Mouse (Mus musculus) left cerebral cortex, adult 2 months (tissue): Measurements from ENCODE around the gene Etv6. TPM values are rescaled to one million over a fixed set of nuclear protein-coding genes. Genes with fewer than 3 reads are reported as not detected.

Source experiments
- DNase-seq, 2 experiments: peaks; one replicate each; pipeline ENCODE4 v3.0.0; 2021 to 2022; ENCODE audit warnings: low spot score in 2 of 2, mixed read lengths in 1 of 2; ENCODE audit errors: extremely low spot score in 1 of 2
- H3K27ac ChIP-seq: fragments of 200-600 bp; 2 replicates; pipeline ENCODE4 v1.8.1; 2022
- H3K4me3 ChIP-seq: fragments of 200-600 bp; 2 replicates; pipeline ENCODE4 v1.8.1; 2022
- CTCF ChIP-seq: fragments of 200-600 bp; IDR thresholded peaks from 2 replicates; pipeline ENCODE4 v1.8.1; 2022; ENCODE audit warnings: antibody characterized with exemption, mild to moderate bottlenecking, moderate library complexity
- intact Hi-C: fragments of 180-260 bp; cut with DNase I; formaldehyde crosslinking; loops from one replicate; pipeline ENCODE4 v1.15.1; 2025
- total RNA-seq, 2 experiments: library from RNA; stranded (reverse); gene quantifications; 2 replicates each; pipeline ENCODE4 v1.2.3; 2021

Gene Etv6
- total RNA-seq, 2 experiments from 2014 or later, result 18.7 to 19.3 TPM

DNA sequence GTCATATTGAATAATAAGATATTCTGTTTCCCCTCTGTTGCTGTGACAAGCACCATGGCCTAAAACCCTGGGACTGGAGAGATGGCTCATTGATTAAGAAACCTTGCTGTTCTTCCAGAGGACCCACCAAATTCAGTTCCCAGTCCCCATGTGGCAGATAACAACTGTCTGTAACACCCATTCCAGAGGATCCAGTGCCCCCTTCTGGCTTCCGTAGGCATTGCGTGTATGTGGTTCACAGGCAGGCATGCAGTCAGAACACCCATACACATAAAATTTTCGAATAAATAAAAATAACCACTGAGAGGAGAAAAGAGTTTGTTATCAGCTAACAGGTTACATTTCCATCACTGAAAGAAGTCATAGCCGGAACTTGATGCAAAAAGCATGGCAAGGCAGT, 205.5 kb downstream of the Etv6 start:
- H3K4me3 ChIP-seq, result no peak overlapping the region
- no peak for DNase-seq
- H3K27ac ChIP-seq, result no peak overlapping the region
- peak; percentile 32 for TF ChIP-seq CTCF
- intact Hi-C loops, result no loop called here

DNA sequence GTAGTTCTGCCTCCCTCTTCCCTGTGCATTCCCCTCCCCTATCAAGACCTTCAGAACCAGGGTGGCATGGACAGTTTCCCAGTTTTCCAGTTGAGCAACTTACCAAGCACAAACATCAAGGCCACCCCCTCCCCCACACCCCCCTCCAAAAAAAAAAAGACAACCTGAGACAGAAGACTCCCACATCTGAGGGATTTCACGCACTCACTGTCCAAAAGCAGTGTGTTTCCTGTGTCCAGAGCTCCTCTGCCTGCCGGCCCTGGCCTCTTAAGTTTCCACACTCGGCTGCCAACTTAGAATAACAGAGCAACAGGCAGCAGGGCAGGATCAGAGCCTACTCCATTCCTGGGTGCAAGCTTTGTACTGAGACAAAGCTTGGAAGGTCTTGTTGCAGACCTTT, 207.6 kb downstream of the Etv6 start:
- no peak for DNase-seq
- no peak overlapping the region for H3K27ac ChIP-seq

DNA sequence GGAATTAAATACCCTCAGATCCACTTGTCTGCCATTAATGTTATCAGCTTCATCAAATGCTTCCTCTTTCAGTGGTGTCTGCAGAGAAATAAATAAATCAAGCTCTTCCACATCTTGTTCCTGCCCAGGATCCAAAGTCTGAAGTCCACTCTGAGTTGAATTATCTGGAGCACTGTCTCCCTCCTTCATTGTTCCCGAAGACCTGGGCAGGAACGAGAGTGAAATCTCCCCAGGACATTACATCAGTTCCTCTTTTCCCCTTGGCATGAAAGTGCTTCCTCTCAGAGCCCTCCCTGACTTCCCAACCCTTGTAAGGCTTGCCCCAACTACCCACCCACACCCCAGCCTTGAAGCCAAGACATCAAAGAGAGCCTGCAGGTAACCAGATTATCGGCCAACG, 208.0 kb downstream of the Etv6 start:
- Histone ChIP-seq H3K27ac (no peak overlapping the region), H3K4me3 (no peak overlapping the region)
- no peak for TF ChIP-seq CTCF
- intact Hi-C loops, result no loop called here
- no peak for DNase-seq

More for the DNA sequence above, 207.6 kb downstream of the Etv6 start:
- H3K4me3 ChIP-seq, result no peak overlapping the region
- intact Hi-C loops, result no loop called here
- no peak for TF ChIP-seq CTCF

DNA sequence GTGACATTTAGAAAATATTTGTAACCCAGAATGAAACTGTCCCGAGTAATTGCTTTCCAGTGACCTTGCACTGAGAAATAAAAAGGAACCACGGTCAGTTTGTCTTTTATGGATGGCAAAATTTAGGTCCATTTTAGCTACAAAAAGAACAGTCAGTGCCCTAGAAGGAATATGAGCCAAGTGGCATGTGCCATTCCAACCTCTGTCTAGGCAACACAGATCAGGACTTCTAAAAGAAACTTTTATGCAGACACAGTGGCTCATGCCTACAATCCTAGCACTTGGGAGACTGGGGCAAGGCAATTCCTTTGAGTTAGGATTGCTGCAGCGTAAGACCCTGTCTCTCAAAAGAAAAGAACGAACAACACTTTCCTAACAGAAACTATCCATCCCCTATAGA, 208.6 kb downstream of the Etv6 start:
- DNase-seq, result no peak
- no peak for TF ChIP-seq CTCF
- intact Hi-C loops, result no loop called here
- Histone ChIP-seq H3K4me3 (no peak overlapping the region), H3K27ac (no peak overlapping the region)

DNA sequence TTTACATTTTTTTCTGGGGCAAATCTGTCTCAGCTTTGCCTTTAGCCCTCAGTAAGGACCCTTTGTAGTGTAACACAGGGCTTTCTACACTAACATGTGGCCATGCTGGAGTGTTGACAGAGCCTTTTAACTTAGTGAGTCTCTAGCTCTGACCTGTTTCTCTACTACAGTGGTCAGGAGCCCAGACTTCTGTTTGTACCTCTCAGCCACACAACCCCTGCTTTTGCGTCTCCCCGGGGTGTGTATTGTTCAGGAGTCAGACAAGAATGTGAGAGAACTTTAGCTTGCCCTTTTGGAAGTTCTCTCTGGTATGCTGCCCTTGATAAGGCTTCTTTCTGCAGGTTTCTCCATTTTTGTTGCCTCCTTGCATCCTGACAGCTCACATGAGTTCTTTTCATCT, 210.6 kb downstream of the Etv6 start:
- intact Hi-C loops, result no loop called here
- DNase-seq, result no peak
- Histone ChIP-seq H3K27ac (no peak overlapping the region), H3K4me3 (no peak overlapping the region)
- no peak for TF ChIP-seq CTCF

DNA sequence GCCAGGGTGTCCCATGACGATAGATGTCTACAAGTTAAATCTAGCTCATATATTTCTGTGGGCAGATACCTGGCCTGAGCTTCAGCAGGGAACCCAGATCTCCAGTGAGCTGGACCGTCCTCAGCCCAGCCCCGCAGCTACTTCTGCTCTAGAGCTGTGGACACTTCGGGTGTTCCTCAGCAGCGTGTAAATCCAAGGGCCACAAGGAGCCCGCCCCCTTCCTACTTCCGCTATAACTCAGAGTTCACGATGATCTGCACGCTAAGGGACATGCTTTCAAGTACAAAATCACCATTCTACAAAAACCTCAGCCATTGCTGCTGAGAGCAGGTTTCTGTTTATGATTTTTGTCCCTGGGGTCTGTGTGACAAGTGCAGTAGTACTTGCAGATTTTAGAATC, 211.8 kb downstream of the Etv6 start:
- intact Hi-C loops, result no loop called here
- DNase-seq, result no peak
- TF ChIP-seq CTCF, result no peak
- Histone ChIP-seq H3K27ac (no peak overlapping the region), H3K4me3 (no peak overlapping the region)

DNA sequence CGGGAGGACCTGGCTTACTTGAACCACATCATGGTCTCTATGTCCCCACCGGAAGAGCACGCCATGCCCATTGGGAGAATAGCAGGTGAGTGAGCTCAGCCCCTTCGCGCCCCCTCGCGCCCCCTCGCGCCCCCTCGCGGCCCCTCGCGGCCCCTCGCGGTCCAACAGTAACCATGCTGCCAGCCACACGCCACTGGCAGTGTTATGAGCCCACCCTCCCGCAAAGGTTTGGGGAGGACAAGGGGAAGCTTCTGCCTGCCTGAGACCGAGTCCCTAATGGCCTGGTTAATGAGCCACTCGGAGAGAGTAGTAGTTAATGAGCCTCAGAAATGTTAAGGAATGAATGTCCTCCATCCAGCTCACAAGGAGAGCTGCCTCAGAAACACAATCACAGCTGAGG, 213.2 kb downstream of the Etv6 start:
- Histone ChIP-seq H3K27ac (no peak overlapping the region), H3K4me3 (no peak overlapping the region)
- TF ChIP-seq CTCF, result no peak
- intact Hi-C loops, result no loop called here
- DNase-seq, result no peak

DNA sequence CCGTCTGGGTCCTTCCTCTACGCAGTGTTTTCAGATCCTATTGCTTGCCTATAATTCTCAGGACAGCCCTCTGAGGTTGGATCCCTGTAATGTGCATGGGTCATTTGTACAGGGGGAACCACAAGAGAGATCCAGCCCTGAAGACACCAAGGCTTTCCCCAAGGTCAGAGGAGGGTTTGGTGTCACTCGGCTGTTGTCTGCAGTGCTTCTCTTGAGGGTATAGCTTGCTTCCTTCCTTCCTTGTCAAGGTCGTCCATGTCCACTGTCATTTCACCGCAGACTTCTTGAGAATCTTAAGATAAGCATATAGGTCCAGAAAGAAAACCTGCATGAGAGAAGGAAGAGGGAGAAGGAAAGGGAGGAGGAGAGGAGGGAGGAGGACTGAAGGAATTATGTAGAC, 215.3 kb downstream of the Etv6 start:
- intact Hi-C loops, result no loop called here
- no peak overlapping the region for H3K27ac ChIP-seq
- H3K4me3 ChIP-seq, result no peak overlapping the region
- DNase-seq, result no peak
- TF ChIP-seq CTCF, result no peak

DNA sequence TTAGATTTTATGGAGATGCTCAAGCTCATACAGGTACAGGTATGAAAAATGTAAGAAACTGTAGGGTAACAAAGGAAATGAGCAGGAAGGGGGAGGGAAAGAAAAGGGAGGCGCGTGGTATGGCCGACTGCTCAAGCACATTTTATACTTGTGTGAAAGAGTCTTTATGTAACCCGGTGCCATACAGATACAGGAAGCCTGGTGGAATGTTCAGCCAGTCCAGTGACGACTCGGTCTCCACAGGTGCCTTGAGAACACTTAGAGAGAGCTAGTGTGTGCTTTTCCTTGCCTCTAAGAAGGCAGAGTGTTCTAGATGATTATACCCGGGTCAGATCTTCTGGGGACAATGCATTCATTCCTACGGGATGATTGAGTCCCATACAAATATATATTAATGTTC, 215.9 kb downstream of the Etv6 start:
- TF ChIP-seq CTCF, result no peak
- intact Hi-C loops, result no loop called here
- no peak for DNase-seq
- Histone ChIP-seq H3K4me3 (no peak overlapping the region), H3K27ac (no peak overlapping the region)

DNA sequence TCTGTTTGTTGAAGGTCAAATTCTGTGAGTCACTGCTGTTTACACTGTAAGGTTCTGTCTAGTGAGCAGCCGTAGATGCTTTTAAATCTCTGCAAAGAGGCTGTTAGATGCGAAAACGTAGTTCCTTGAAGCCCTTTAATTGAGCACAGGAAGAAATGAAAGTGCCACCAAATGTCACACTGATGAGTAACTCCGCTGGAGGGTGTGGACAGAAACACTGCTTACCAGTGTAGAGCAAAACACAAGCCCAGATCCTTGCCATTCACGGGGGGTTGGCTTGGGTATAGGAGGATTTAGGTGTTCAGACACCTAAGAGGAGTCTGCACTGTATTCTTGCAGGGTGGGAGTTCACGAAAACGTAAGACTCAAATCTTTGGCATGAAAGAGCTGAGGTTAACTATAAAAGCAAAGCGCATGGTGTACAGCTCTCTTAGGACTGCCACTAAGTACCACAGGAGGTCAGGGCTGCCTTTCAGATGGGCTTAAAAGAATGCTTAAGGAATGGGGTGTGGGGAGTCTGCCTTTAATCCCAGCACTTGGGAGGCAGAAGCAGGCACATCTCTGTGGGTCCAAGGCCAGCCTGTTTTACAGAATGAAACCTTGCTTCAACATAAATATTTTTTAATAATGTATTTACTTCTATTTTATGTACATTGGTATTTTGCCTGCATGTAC, 216.7 kb downstream of the Etv6 start:
- intact Hi-C loops, result no loop called here
- DNase-seq, result no peak
- no peak overlapping the region for H3K4me3 ChIP-seq
- TF ChIP-seq CTCF, result no peak
- no peak overlapping the region for H3K27ac ChIP-seq

DNA sequence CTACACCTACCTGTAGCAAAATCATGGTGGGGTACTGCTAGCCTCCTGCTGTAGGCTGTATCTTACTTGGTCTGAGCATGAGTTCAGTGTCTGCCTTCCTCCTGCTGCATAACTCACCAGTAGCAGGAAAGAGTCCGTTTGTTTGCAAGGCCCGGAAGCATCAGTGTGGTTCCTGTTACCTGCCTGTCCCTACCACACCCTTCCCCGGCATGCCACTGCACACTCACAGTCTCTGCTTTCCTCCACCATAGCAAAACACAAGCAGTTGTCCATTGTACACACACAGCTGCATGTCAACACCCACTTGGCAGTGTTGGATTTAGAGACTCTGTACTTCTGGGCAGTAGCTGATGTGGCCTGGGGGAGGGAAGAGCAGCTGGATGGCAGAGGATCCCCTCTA, 220.9 kb downstream of the Etv6 start:
- Histone ChIP-seq H3K4me3 (no peak overlapping the region), H3K27ac (no peak overlapping the region)
- DNase-seq, result no peak
- intact Hi-C loops, result no loop called here
- no peak for TF ChIP-seq CTCF

DNA sequence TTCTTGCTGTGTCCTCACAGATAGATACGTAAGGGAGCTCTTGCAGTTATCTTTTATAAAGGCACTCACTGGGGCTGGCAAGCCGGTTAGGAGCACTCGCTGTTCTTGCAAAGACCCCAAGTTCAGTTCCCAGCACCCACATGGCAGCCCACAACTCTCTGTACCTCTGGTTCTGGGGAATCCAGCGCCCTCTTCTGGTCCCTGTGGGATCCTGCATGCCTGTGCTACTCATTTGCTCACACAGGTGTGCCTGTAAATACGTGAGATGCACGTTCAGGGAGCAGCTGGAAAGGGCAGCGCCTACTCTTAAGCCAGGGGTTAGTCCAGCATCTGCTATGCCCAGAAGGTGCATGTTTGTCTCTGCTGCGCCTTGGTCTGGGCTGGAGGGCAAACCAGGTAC, 224.4 kb downstream of the Etv6 start:
- no peak for DNase-seq
- no peak; the same call in 1 of the 2 replicates for TF ChIP-seq CTCF
- H3K4me3 ChIP-seq, result no peak overlapping the region
- no peak overlapping the region for H3K27ac ChIP-seq
- intact Hi-C loops, result no loop called here

DNA sequence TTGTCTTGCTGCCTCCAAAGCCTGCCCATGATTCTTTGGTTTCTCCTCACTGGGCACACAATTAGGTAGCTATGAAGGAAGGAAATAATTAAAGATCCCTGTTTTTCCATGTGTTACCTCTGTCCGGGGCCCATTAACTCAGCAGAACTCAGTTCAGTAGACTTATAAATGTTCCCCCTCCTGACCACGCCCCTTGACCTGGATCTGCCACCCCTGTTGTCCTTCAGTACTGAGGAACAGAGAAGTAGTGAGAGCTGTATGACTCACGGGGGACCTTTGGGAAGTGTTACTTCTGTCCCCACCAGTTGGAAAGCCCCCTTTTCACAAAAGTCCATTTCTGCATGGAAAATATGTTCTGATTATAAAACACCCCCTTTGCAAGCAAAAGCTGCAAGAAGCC, 226.4 kb downstream of the Etv6 start:
- intact Hi-C loops, result no loop called here
- TF ChIP-seq CTCF, result no peak
- H3K27ac ChIP-seq, result no peak overlapping the region; the same call in 1 of the 2 replicates
- DNase-seq, result no peak
- no peak overlapping the region for H3K4me3 ChIP-seq
